Comparison of ENCODE assay signal across 19 mouse cellular contexts in the genomic region with DNA sequence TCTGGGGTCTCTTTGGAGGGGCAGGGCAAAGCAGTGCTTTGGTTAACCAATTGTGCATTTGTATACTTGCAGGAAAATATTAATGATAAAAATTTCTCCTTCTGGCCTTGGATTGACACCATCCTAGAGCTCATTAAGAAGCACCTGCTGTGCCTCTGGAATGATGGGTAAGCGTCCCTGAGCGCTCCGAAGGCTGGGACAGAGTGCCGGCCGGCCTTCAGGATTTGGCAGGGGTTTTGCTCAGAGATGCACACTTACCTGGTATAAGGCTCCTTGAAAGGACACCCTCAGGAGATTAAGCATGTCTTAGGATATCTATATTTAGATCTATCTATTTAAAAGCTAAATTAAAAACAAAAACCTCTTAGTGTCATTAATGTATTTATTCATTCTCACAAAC. TPM values are rescaled to one million over a fixed set of nuclear protein-coding genes. Genes with fewer than 3 reads are reported as not detected.
DNase-seq lines count a peak whose midpoint lies in the region; ATAC-seq and TF ChIP-seq lines count a peak whose summit lies in the region.
"Had no signal": no experiment of that assay in that cellular context is flagged by ENCODE, and none has a peak within 500 bp of the region (broad histone marks: within the 10 kb centered on the region; RNA-seq: fewer than 3 reads in every experiment).

No protein-coding gene starts in this region.

- no peaks in the 10 kb centered on the region for H3K27me3 ChIP-seq in forebrain, embryonic 15.5 days
- H3K27me3 ChIP-seq in forebrain, postnatal 0 days (ENCODE audit: insufficient read depth, low read length) = no peaks in the 10 kb centered on the region
- no peaks in the 10 kb centered on the region for H3K27me3 ChIP-seq in heart, embryonic 13.5 days (replicated peaks)
- H3K27me3 ChIP-seq in liver, embryonic 12.5 days (replicated peaks) = no peaks in the 10 kb centered on the region
- no peaks in the 10 kb centered on the region for H3K27me3 ChIP-seq in heart, embryonic 16.5 days (ENCODE audit: control insufficient read depth, insufficient read depth, low read length)
- H3K27me3 ChIP-seq: intestine, embryonic 15.5 days; kidney, embryonic 15.5 days; limb, embryonic 12.5 days had no signal

- no peak overlapping the region for H3K4me2 ChIP-seq in forebrain, embryonic 15.5 days (replicated peaks)
- no peak overlapping the region for H3K4me2 ChIP-seq in forebrain, postnatal 0 days (ENCODE audit: low read depth)
- H3K4me2 ChIP-seq in heart, embryonic 13.5 days = no peak overlapping the region
- peak overlapping the region; percentile 52; the same call in 1 of the 2 replicates for H3K4me2 ChIP-seq in liver, embryonic 12.5 days
- H3K4me2 ChIP-seq in heart, embryonic 16.5 days (ENCODE audit: low read depth, low read length) = no peak overlapping the region; the same call in 1 of the 2 replicates
- H3K4me2 ChIP-seq: embryonic facial prominence, embryonic 13.5 days; hindbrain, embryonic 14.5 days; intestine, embryonic 15.5 days; kidney, embryonic 15.5 days; limb, embryonic 12.5 days had no signal

- no peak for TF ChIP-seq CTCF in forebrain, postnatal 0 days (IDR thresholded peaks at IDR 0.05; ENCODE audit: low read depth)

- no peak overlapping the region for H3K4me3 ChIP-seq in forebrain, embryonic 15.5 days
- H3K4me3 ChIP-seq in forebrain, postnatal 0 days (ENCODE audit: low read depth, low read length) = no peak overlapping the region
- no peak overlapping the region for H3K4me3 ChIP-seq in heart, embryonic 13.5 days
- no peak overlapping the region for H3K4me3 ChIP-seq in liver, embryonic 12.5 days
- H3K4me3 ChIP-seq in heart, embryonic 16.5 days (ENCODE audit: low read length) = no peak overlapping the region
- H3K4me3 ChIP-seq: embryonic facial prominence, embryonic 13.5 days; intestine, embryonic 15.5 days; kidney, embryonic 15.5 days; limb, embryonic 12.5 days had no signal

- 0 out of 2 replicates have a peak overlapping the region, but pooled peaks have one; percentile 56 for H3K27ac ChIP-seq in forebrain, embryonic 15.5 days (replicated peaks)
- no peak overlapping the region for H3K27ac ChIP-seq in forebrain, postnatal 0 days (ENCODE audit: low read depth, low read length)
- peak overlapping the region; percentile 80 for H3K27ac ChIP-seq in heart, embryonic 13.5 days (replicated peaks)
- H3K27ac ChIP-seq in liver, embryonic 12.5 days = peak overlapping the region; percentile 32; the same call in 1 of the 2 replicates
- peak overlapping the region; percentile 81 for H3K27ac ChIP-seq in heart, embryonic 16.5 days (ENCODE audit: low read length)
- H3K27ac ChIP-seq: embryonic facial prominence, embryonic 13.5 days; hindbrain, embryonic 14.5 days; intestine, embryonic 15.5 days; kidney, embryonic 15.5 days; limb, embryonic 12.5 days had no signal

- WGBS in forebrain, embryonic 15.5 days = 88% methylated on average over 5 of the region's 5 CpGs
- WGBS in forebrain, postnatal 0 days = 94% methylated on average over 5 of the region's 5 CpGs
- 90% methylated on average over 5 of the region's 5 CpGs for WGBS in heart, embryonic 13.5 days
- 84% methylated on average over 5 of the region's 5 CpGs for WGBS in liver, embryonic 12.5 days (ENCODE audit: insufficient replicate concordance)
- WGBS in heart, embryonic 16.5 days = 91% methylated on average over 5 of the region's 5 CpGs

- no peaks in the 10 kb centered on the region for H3K36me3 ChIP-seq in forebrain, embryonic 15.5 days
- H3K36me3 ChIP-seq in forebrain, postnatal 0 days (ENCODE audit: insufficient read depth) = no peaks in the 10 kb centered on the region; the same call in 1 of the 2 replicates
- peaks cover 60% of the 10 kb centered on the region for H3K36me3 ChIP-seq in heart, embryonic 13.5 days
- H3K36me3 ChIP-seq in liver, embryonic 12.5 days = peaks cover 50% of the 10 kb centered on the region
- H3K36me3 ChIP-seq in heart, embryonic 16.5 days (ENCODE audit: control insufficient read depth, insufficient read depth) = peaks cover 17% of the 10 kb centered on the region
- H3K36me3 ChIP-seq: intestine, embryonic 15.5 days had no signal

- peaks cover 8% of the 10 kb centered on the region; the same call in 1 of the 2 replicates for H3K4me1 ChIP-seq in forebrain, embryonic 15.5 days
- H3K4me1 ChIP-seq in forebrain, postnatal 0 days (ENCODE audit: insufficient read depth) = peaks cover 3% of the 10 kb centered on the region; the same call in 1 of the 2 replicates
- peaks cover 46% of the 10 kb centered on the region for H3K4me1 ChIP-seq in heart, embryonic 13.5 days
- peaks cover 21% of the 10 kb centered on the region for H3K4me1 ChIP-seq in liver, embryonic 12.5 days
- peaks cover 29% of the 10 kb centered on the region for H3K4me1 ChIP-seq in heart, embryonic 16.5 days (ENCODE audit: control insufficient read depth, insufficient read depth, low read length)

- no peaks in the 10 kb centered on the region for H3K9me3 ChIP-seq in forebrain, embryonic 15.5 days
- no peaks in the 10 kb centered on the region for H3K9me3 ChIP-seq in forebrain, postnatal 0 days (ENCODE audit: low read length)
- no peaks in the 10 kb centered on the region for H3K9me3 ChIP-seq in heart, embryonic 13.5 days
- H3K9me3 ChIP-seq in liver, embryonic 12.5 days (replicated peaks) = no peaks in the 10 kb centered on the region
- no peaks in the 10 kb centered on the region for H3K9me3 ChIP-seq in heart, embryonic 16.5 days (replicated peaks; ENCODE audit: control insufficient read depth, low read length)
- H3K9me3 ChIP-seq: embryonic facial prominence, embryonic 13.5 days; G1E; intestine, embryonic 15.5 days; kidney, embryonic 15.5 days; limb, embryonic 12.5 days had no signal

- intact Hi-C loops in heart, postnatal 36 days (cut with DNase I) = loop anchor here (2.0 kb wide), 1 partner anchor 82 kb away; a partner anchor contains a TSS

- no peak for ATAC-seq in forebrain, embryonic 15.5 days (replicated peaks)
- no peak for ATAC-seq in forebrain, postnatal 0 days
- no peak for ATAC-seq in heart, embryonic 13.5 days (ENCODE audit: extremely low read depth, insufficient number of reproducible peaks, low FRiP score, low TSS enrichment)
- no peak for ATAC-seq in liver, embryonic 12.5 days
- ATAC-seq in heart, embryonic 16.5 days (replicated peaks; ENCODE audit: extremely low read depth, insufficient read depth, low FRiP score) = no peak
- ATAC-seq: activated CD4-positive, CD25-positive, alpha-beta regulatory T cell, adult 4 months; forebrain, embryonic 14.5 days had no signal

- H3K9ac ChIP-seq in forebrain, embryonic 15.5 days (replicated peaks) = no peak overlapping the region
- H3K9ac ChIP-seq in forebrain, postnatal 0 days = no peak overlapping the region
- H3K9ac ChIP-seq in heart, embryonic 13.5 days = peak overlapping the region; percentile 52; the same call in 1 of the 2 replicates
- H3K9ac ChIP-seq in liver, embryonic 12.5 days = no peak overlapping the region
- H3K9ac ChIP-seq in heart, embryonic 16.5 days (ENCODE audit: low read length) = 0 out of 2 replicates have a peak overlapping the region, but pooled peaks have one; percentile 18
- H3K9ac ChIP-seq: embryonic facial prominence, embryonic 13.5 days; hindbrain, embryonic 14.5 days; intestine, embryonic 15.5 days; kidney, embryonic 15.5 days; limb, embryonic 12.5 days had no signal

- no peak for DNase-seq in forebrain, postnatal 0 days
- no peak for DNase-seq in heart, postnatal 36 days
- DNase-seq in liver = no peak
- DNase-seq: adrenal gland, postnatal 14 days; lung, postnatal 14 days; right cerebral cortex, postnatal 14 days; spleen, adult 18-20 months had no signal

RNA-seq across cellular contexts. Expression of a gene that starts 31.9 kb away (rescaled TPM):
- 10.0 and 11.4 TPM in 2 replicates for polyA plus RNA-seq in forebrain, embryonic 15.5 days (2015; fragmentation: Nextera tagmentation; extraction: Ambion mirVana)
- 10.9 and 22.3 TPM in 2 replicates for total RNA-seq in forebrain, postnatal 0 days (2014; rRNA removed)
- 9.3 and 12.2 TPM in 2 replicates for polyA plus RNA-seq in forebrain, postnatal 0 days (2015; fragmentation: Nextera tagmentation; extraction: Ambion mirVana)
- 27.2 and 31.9 TPM in 2 replicates for polyA plus RNA-seq in heart, embryonic 13.5 days (2015; fragmentation: Nextera tagmentation; extraction: Ambion mirVana)
- total RNA-seq in heart, postnatal 36 days (2021) = 10 to 100 TPM; 23.3 to 33.3 TPM
- 15.2 and 17.0 TPM in 2 replicates for polyA plus RNA-seq in liver, embryonic 12.5 days (2016; fragmentation: Nextera tagmentation; extraction: Ambion mirVana)
- 36.5 and 50.3 TPM in 2 replicates for polyA plus RNA-seq in heart, embryonic 16.5 days (2015; fragmentation: Nextera tagmentation; extraction: Ambion mirVana)

Comparison
In these comparisons a context has a peak if more than half of its experiments do, and no peak if none do; other contexts are left out.
1. H3K9ac ChIP-seq: peak in heart, embryonic 13.5 days (single experiment) and heart, embryonic 16.5 days (single experiment); none in forebrain, embryonic 15.5 days (single experiment), forebrain, postnatal 0 days (single experiment) and liver, embryonic 12.5 days (single experiment).